Mouse (Mus musculus): ENCODE data around the gene Mapk8ip3.

The Mapk8ip3 gene

GRCm38 (mm10) chr17:24902671-24903474, 33.9 kb downstream of the Mapk8ip3 start:
- ATAC-seq (ENCODE audit: insufficient number of reproducible peaks, low FRiP score, low TSS enrichment): no peak

- ATAC-seq (ENCODE audit: insufficient number of reproducible peaks, low FRiP score, low TSS enrichment): no peak
Observed at GRCm38 (mm10) chr17:24902124-24902523, 34.7 kb downstream of the Mapk8ip3 start.

- ATAC-seq (ENCODE audit: insufficient number of reproducible peaks, low FRiP score, low TSS enrichment): no peak
Observed at GRCm38 (mm10) chr17:24900014-24900413, 36.8 kb downstream of the Mapk8ip3 start.

GRCm38 (mm10) chr17:24899153-24899552, 37.6 kb downstream of the Mapk8ip3 start:
- ATAC-seq (ENCODE audit: insufficient number of reproducible peaks, low FRiP score, low TSS enrichment): no peak

GRCm38 (mm10) chr17:24898041-24898854, 38.5 kb downstream of the Mapk8ip3 start:
- ATAC-seq (ENCODE audit: insufficient number of reproducible peaks, low FRiP score, low TSS enrichment): no peak

GRCm38 (mm10) chr17:24897600-24897999, 39.2 kb downstream of the Mapk8ip3 start:
- no peak for ATAC-seq (ENCODE audit: insufficient number of reproducible peaks, low FRiP score, low TSS enrichment)

GRCm38 (mm10) chr17:24896993-24897269, 39.8 kb downstream of the Mapk8ip3 start:
- no peak for ATAC-seq (ENCODE audit: insufficient number of reproducible peaks, low FRiP score, low TSS enrichment)

- peak; percentile 32; the same call in 1 of the 2 replicates for ATAC-seq (ENCODE audit: insufficient number of reproducible peaks, low FRiP score, low TSS enrichment)
Observed at GRCm38 (mm10) chr17:24896241-24896992, 40.4 kb downstream of the Mapk8ip3 start, which contains the start of gene Nme3. Gene Nme3, plus strand, starts transcription at chr17:24896500.

- ATAC-seq (ENCODE audit: insufficient number of reproducible peaks, low FRiP score, low TSS enrichment): no peak
Observed at GRCm38 (mm10) chr17:24895571-24896240, 41.1 kb downstream of the Mapk8ip3 start.

GRCm38 (mm10) chr17:24894995-24895547, 41.7 kb downstream of the Mapk8ip3 start, which contains the start of the genes Eme2 and Mrps34:
Gene Eme2, minus strand, starts transcription at chr17:24895087.
Gene Mrps34, plus strand, starts transcription at chr17:24895116.
- peak; percentile 17; the same call in 1 of the 2 replicates for ATAC-seq (ENCODE audit: insufficient number of reproducible peaks, low FRiP score, low TSS enrichment)

- no peak for ATAC-seq (ENCODE audit: insufficient number of reproducible peaks, low FRiP score, low TSS enrichment)
Observed at GRCm38 (mm10) chr17:24894061-24894994, 42.4 kb downstream of the Mapk8ip3 start.

GRCm38 (mm10) chr17:24893276-24893675, 43.5 kb downstream of the Mapk8ip3 start:
- no peak for ATAC-seq (ENCODE audit: insufficient number of reproducible peaks, low FRiP score, low TSS enrichment)

GRCm38 (mm10) chr17:24892785-24893184, 44.0 kb downstream of the Mapk8ip3 start:
- no peak for ATAC-seq (ENCODE audit: insufficient number of reproducible peaks, low FRiP score, low TSS enrichment)

GRCm38 (mm10) chr17:24891321-24891720, 45.5 kb downstream of the Mapk8ip3 start:
- ATAC-seq (ENCODE audit: insufficient number of reproducible peaks, low FRiP score, low TSS enrichment): no peak

GRCm38 (mm10) chr17:24890151-24891092, 46.4 kb downstream of the Mapk8ip3 start:
- no peak for ATAC-seq (ENCODE audit: insufficient number of reproducible peaks, low FRiP score, low TSS enrichment)

- no peak for ATAC-seq (ENCODE audit: insufficient number of reproducible peaks, low FRiP score, low TSS enrichment)
Observed at GRCm38 (mm10) chr17:24888862-24889261, 47.9 kb downstream of the Mapk8ip3 start.

- no peak for ATAC-seq (ENCODE audit: insufficient number of reproducible peaks, low FRiP score, low TSS enrichment)
Observed at GRCm38 (mm10) chr17:24887291-24888080, 49.3 kb downstream of the Mapk8ip3 start.

Measured in cerebellum, adult (tissue).